Mouse (Mus musculus): ENCODE data around the gene Exoc6. TPM values are rescaled to one million over a fixed set of nuclear protein-coding genes. Genes with fewer than 3 reads are reported as not detected.
A peak's percentile ranks its signal among the peaks of the same experiment; 100 is the strongest.

Exoc6 gene
- polyA plus RNA-seq, 1 experiment from 2014 or later, result 20.6 TPM

- WGBS, result 38% methylated on average over 1 of the region's 1 CpGs
- H3K27me3 ChIP-seq (ENCODE audit: control insufficient read depth, insufficient read depth, low read length), result no peaks in the 10 kb centered on the region
- H3K36me3 ChIP-seq (ENCODE audit: control insufficient read depth, insufficient read depth, low read length), result no peaks in the 10 kb centered on the region
- no peak overlapping the region for H3K4me3 ChIP-seq (ENCODE audit: control insufficient read depth in 1 of 2, insufficient read depth in 1 of 2, low read depth in 1 of 2, low read length in 2 of 2)
- ATAC-seq (ENCODE audit: insufficient number of reproducible peaks, insufficient read depth, low FRiP score, low read depth), result no peak
- no peak overlapping the region for H3K9ac ChIP-seq (ENCODE audit: low read length)
- H3K27ac ChIP-seq (replicated peaks in 1 of 2; ENCODE audit: control insufficient read depth in 1 of 2, insufficient read depth in 1 of 2, low read depth in 2 of 2, low read length in 2 of 2), result no peak overlapping the region
- no peak overlapping the region for H3K4me2 ChIP-seq (ENCODE audit: low read length)
- no peaks in the 10 kb centered on the region for H3K9me3 ChIP-seq (ENCODE audit: control insufficient read depth, low read length)
- H3K4me1 ChIP-seq (ENCODE audit: control insufficient read depth in 2 of 2, insufficient read depth in 2 of 2, low read length in 2 of 2), result peaks cover 11 to 24% of the 10 kb centered on the region in 2 experiments
Observed at GRCm38 (mm10) chr19:37537717-37538116, 12.5 kb upstream of the Exoc6 start.

GRCm38 (mm10) chr19:37540201-37540600 is 10.0 kb upstream of the Exoc6 start:
- no peaks in the 10 kb centered on the region for H3K36me3 ChIP-seq (ENCODE audit: control insufficient read depth, insufficient read depth, low read length)
- no peaks in the 10 kb centered on the region for H3K9me3 ChIP-seq (ENCODE audit: control insufficient read depth, low read length)
- H3K4me3 ChIP-seq (ENCODE audit: control insufficient read depth in 1 of 2, insufficient read depth in 1 of 2, low read depth in 1 of 2, low read length in 2 of 2), result no peak overlapping the region
- peak overlapping the region in 1 of 2 experiments; percentile 64; a peak in 2 of 4 replicates for H3K27ac ChIP-seq (replicated peaks in 1 of 2; ENCODE audit: control insufficient read depth in 1 of 2, insufficient read depth in 1 of 2, low read depth in 2 of 2, low read length in 2 of 2)
- 8% methylated on average over 7 of the region's 7 CpGs for WGBS
- H3K9ac ChIP-seq (ENCODE audit: low read length), result no peak overlapping the region
- peaks cover 11 to 24% of the 10 kb centered on the region in 2 experiments for H3K4me1 ChIP-seq (ENCODE audit: control insufficient read depth in 2 of 2, insufficient read depth in 2 of 2, low read length in 2 of 2)
- ATAC-seq (ENCODE audit: insufficient number of reproducible peaks, insufficient read depth, low FRiP score, low read depth), result 0 out of 2 replicates have a peak, but pooled peaks have one; percentile 35
- no peaks in the 10 kb centered on the region for H3K27me3 ChIP-seq (ENCODE audit: control insufficient read depth, insufficient read depth, low read length)
- H3K4me2 ChIP-seq (ENCODE audit: low read length), result peak overlapping the region; percentile 47

- Histone ChIP-seq H3K9ac (ENCODE audit: low read length) (no peak overlapping the region), H3K9me3 (ENCODE audit: control insufficient read depth, low read length) (no peaks in the 10 kb centered on the region), H3K4me2 (ENCODE audit: low read length) (no peak overlapping the region), H3K4me3 (ENCODE audit: control insufficient read depth in 1 of 2, insufficient read depth in 1 of 2, low read depth in 1 of 2, low read length in 2 of 2) (no peak overlapping the region), H3K36me3 (ENCODE audit: control insufficient read depth, insufficient read depth, low read length) (no peaks in the 10 kb centered on the region), H3K27ac (replicated peaks in 1 of 2; ENCODE audit: control insufficient read depth in 1 of 2, insufficient read depth in 1 of 2, low read depth in 2 of 2, low read length in 2 of 2) (no peak overlapping the region), H3K4me1 (ENCODE audit: control insufficient read depth in 2 of 2, insufficient read depth in 2 of 2, low read length in 2 of 2) (peaks cover 11 to 16% of the 10 kb centered on the region in 2 experiments), H3K27me3 (ENCODE audit: control insufficient read depth, insufficient read depth, low read length) (peaks cover 3% of the 10 kb centered on the region; the same call in 1 of the 2 replicates)
- ATAC-seq (ENCODE audit: insufficient number of reproducible peaks, insufficient read depth, low FRiP score, low read depth), result no peak
- WGBS, result 51% methylated on average over 13 of the region's 13 CpGs
Observed at GRCm38 (mm10) chr19:37543537-37544326, 6.5 kb upstream of the Exoc6 start.

- H3K27ac ChIP-seq (replicated peaks in 1 of 2; ENCODE audit: control insufficient read depth in 1 of 2, insufficient read depth in 1 of 2, low read depth in 2 of 2, low read length in 2 of 2), result no peak overlapping the region
- no peak for ATAC-seq (ENCODE audit: insufficient number of reproducible peaks, insufficient read depth, low FRiP score, low read depth)
- H3K4me1 ChIP-seq (ENCODE audit: control insufficient read depth in 2 of 2, insufficient read depth in 2 of 2, low read length in 2 of 2), result peaks cover 6 to 9% of the 10 kb centered on the region in 2 experiments
- no peak overlapping the region for H3K9ac ChIP-seq (ENCODE audit: low read length)
- H3K4me2 ChIP-seq (ENCODE audit: low read length), result no peak overlapping the region
- H3K36me3 ChIP-seq (ENCODE audit: control insufficient read depth, insufficient read depth, low read length), result no peaks in the 10 kb centered on the region
- WGBS, result 92% methylated on average over 9 of the region's 9 CpGs
- H3K27me3 ChIP-seq (ENCODE audit: control insufficient read depth, insufficient read depth, low read length), result peaks cover 3% of the 10 kb centered on the region; the same call in 1 of the 2 replicates
- H3K9me3 ChIP-seq (ENCODE audit: control insufficient read depth, low read length), result no peaks in the 10 kb centered on the region
- no peak overlapping the region for H3K4me3 ChIP-seq (ENCODE audit: control insufficient read depth in 1 of 2, insufficient read depth in 1 of 2, low read depth in 1 of 2, low read length in 2 of 2)
Observed at GRCm38 (mm10) chr19:37544476-37544875, 5.7 kb upstream of the Exoc6 start.

- no peak overlapping the region for H3K9ac ChIP-seq (ENCODE audit: low read length)
- ATAC-seq (ENCODE audit: insufficient number of reproducible peaks, insufficient read depth, low FRiP score, low read depth), result no peak
- H3K4me1 ChIP-seq (ENCODE audit: control insufficient read depth in 2 of 2, insufficient read depth in 2 of 2, low read length in 2 of 2), result peaks cover under 1 to 1% of the 10 kb centered on the region in 2 experiments
- H3K36me3 ChIP-seq (ENCODE audit: control insufficient read depth, insufficient read depth, low read length), result no peaks in the 10 kb centered on the region
- H3K9me3 ChIP-seq (ENCODE audit: control insufficient read depth, low read length), result no peaks in the 10 kb centered on the region
- 68% methylated on average over 3 of the region's 3 CpGs for WGBS
- no peak overlapping the region for H3K4me2 ChIP-seq (ENCODE audit: low read length)
- H3K27me3 ChIP-seq (ENCODE audit: control insufficient read depth, insufficient read depth, low read length), result peaks cover 3% of the 10 kb centered on the region; the same call in 1 of the 2 replicates
- no peak overlapping the region for H3K4me3 ChIP-seq (ENCODE audit: control insufficient read depth in 1 of 2, insufficient read depth in 1 of 2, low read depth in 1 of 2, low read length in 2 of 2)
- no peak overlapping the region for H3K27ac ChIP-seq (replicated peaks in 1 of 2; ENCODE audit: control insufficient read depth in 1 of 2, insufficient read depth in 1 of 2, low read depth in 2 of 2, low read length in 2 of 2)
Observed at GRCm38 (mm10) chr19:37545231-37545630, 5.0 kb upstream of the Exoc6 start.

GRCm38 (mm10) chr19:37545725-37546124 is 4.5 kb upstream of the Exoc6 start:
- Histone ChIP-seq H3K4me2 (ENCODE audit: low read length) (no peak overlapping the region), H3K9ac (ENCODE audit: low read length) (no peak overlapping the region), H3K4me1 (ENCODE audit: control insufficient read depth in 2 of 2, insufficient read depth in 2 of 2, low read length in 2 of 2) (no peaks in the 10 kb centered on the region; a peak in 1 of 4 replicates), H3K27me3 (ENCODE audit: control insufficient read depth, insufficient read depth, low read length) (peaks cover 3% of the 10 kb centered on the region; the same call in 1 of the 2 replicates), H3K36me3 (ENCODE audit: control insufficient read depth, insufficient read depth, low read length) (no peaks in the 10 kb centered on the region), H3K27ac (replicated peaks in 1 of 2; ENCODE audit: control insufficient read depth in 1 of 2, insufficient read depth in 1 of 2, low read depth in 2 of 2, low read length in 2 of 2) (no peak overlapping the region), H3K4me3 (ENCODE audit: control insufficient read depth in 1 of 2, insufficient read depth in 1 of 2, low read depth in 1 of 2, low read length in 2 of 2) (no peak overlapping the region), H3K9me3 (ENCODE audit: control insufficient read depth, low read length) (no peaks in the 10 kb centered on the region)
- 76% methylated on average over 6 of the region's 6 CpGs for WGBS
- no peak for ATAC-seq (ENCODE audit: insufficient number of reproducible peaks, insufficient read depth, low FRiP score, low read depth)

- no peak overlapping the region for H3K27ac ChIP-seq (replicated peaks in 1 of 2; ENCODE audit: control insufficient read depth in 1 of 2, insufficient read depth in 1 of 2, low read depth in 2 of 2, low read length in 2 of 2)
- H3K9ac ChIP-seq (ENCODE audit: low read length), result no peak overlapping the region
- WGBS, result 68% methylated on average over 4 of the region's 4 CpGs
- no peaks in the 10 kb centered on the region for H3K9me3 ChIP-seq (ENCODE audit: control insufficient read depth, low read length)
- H3K4me2 ChIP-seq (ENCODE audit: low read length), result no peak overlapping the region
- no peaks in the 10 kb centered on the region for H3K36me3 ChIP-seq (ENCODE audit: control insufficient read depth, insufficient read depth, low read length)
- H3K4me1 ChIP-seq (ENCODE audit: control insufficient read depth in 2 of 2, insufficient read depth in 2 of 2, low read length in 2 of 2), result peaks cover 0 to 4% of the 10 kb centered on the region in 2 experiments; a peak in 2 of 4 replicates
- H3K4me3 ChIP-seq (ENCODE audit: control insufficient read depth in 1 of 2, insufficient read depth in 1 of 2, low read depth in 1 of 2, low read length in 2 of 2), result no peak overlapping the region
- peaks cover 3% of the 10 kb centered on the region; the same call in 1 of the 2 replicates for H3K27me3 ChIP-seq (ENCODE audit: control insufficient read depth, insufficient read depth, low read length)
- ATAC-seq (ENCODE audit: insufficient number of reproducible peaks, insufficient read depth, low FRiP score, low read depth), result no peak
Observed at GRCm38 (mm10) chr19:37546776-37547175, 3.4 kb upstream of the Exoc6 start.

Measured in heart, embryonic 14.5 days (tissue).